Mouse (Mus musculus): ENCODE measurements around the gene P4hb. TPM values are rescaled to one million over a fixed set of nuclear protein-coding genes. Genes with fewer than 3 reads are reported as not detected.

The P4hb gene
- polyA plus RNA-seq, 1 experiment from 2014 or later, result 259 TPM

GRCm38 (mm10) chr11:120576365-120576981 is 3.4 kb upstream of the P4hb start:
- H3K27ac ChIP-seq, result no peak overlapping the region
- no peak overlapping the region for H3K4me2 ChIP-seq
- no peaks in the 10 kb centered on the region for H3K27me3 ChIP-seq (replicated peaks)
- 83% methylated on average over 3 of the region's 3 CpGs for WGBS
- peaks cover 19% of the 10 kb centered on the region for H3K36me3 ChIP-seq (replicated peaks)
- no peak overlapping the region for H3K9ac ChIP-seq
- no peaks in the 10 kb centered on the region for H3K9me3 ChIP-seq
- no peak for ATAC-seq (replicated peaks)
- H3K4me1 ChIP-seq, result peaks cover 35% of the 10 kb centered on the region
- H3K4me3 ChIP-seq, result no peak overlapping the region

- H3K9ac ChIP-seq, result no peak overlapping the region
- no peak for ATAC-seq (replicated peaks)
Observed at GRCm38 (mm10) chr11:120575940-120576339, 2.9 kb upstream of the P4hb start.

GRCm38 (mm10) chr11:120575046-120575445 is 2.0 kb upstream of the P4hb start:
- Histone ChIP-seq H3K9me3 (no peaks in the 10 kb centered on the region), H3K4me1 (peaks cover 36% of the 10 kb centered on the region), H3K36me3 (replicated peaks) (peaks cover 29% of the 10 kb centered on the region), H3K9ac (no peak overlapping the region), H3K4me3 (no peak overlapping the region), H3K27ac (no peak overlapping the region), H3K27me3 (replicated peaks) (no peaks in the 10 kb centered on the region), H3K4me2 (no peak overlapping the region)
- 84% methylated on average over 2 of the region's 2 CpGs for WGBS
- ATAC-seq (replicated peaks), result no peak

More at GRCm38 (mm10) chr11:120575940-120576339, 2.9 kb upstream of the P4hb start:
- Histone ChIP-seq H3K4me1 (peaks cover 41% of the 10 kb centered on the region), H3K36me3 (replicated peaks) (peaks cover 22% of the 10 kb centered on the region), H3K27me3 (replicated peaks) (no peaks in the 10 kb centered on the region), H3K27ac (no peak overlapping the region), H3K4me3 (no peak overlapping the region), H3K9me3 (no peaks in the 10 kb centered on the region), H3K4me2 (no peak overlapping the region)

DNA sequence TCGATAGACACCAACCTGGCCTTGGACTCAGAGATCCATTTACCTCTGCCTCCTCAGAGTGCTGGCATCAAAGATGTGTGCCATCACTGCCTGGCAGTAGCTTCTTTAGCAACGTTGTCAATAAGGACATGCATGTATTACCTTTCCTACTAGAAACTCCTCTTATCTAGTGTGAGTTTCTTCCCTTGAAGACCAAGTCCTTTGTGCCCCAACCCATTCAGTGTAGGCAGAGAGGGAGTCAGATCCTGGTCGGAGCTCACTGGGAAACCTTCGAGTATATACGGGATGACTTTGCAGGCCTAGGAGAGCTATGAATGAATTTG is 1.2 kb upstream of the P4hb start:
- Histone ChIP-seq H3K9me3 (no peaks in the 10 kb centered on the region), H3K4me3 (peak overlapping the region; percentile 80), H3K4me2 (peak overlapping the region; percentile 90), H3K27me3 (replicated peaks) (no peaks in the 10 kb centered on the region), H3K27ac (no peak overlapping the region), H3K4me1 (peaks cover 28% of the 10 kb centered on the region), H3K36me3 (replicated peaks) (peaks cover 30% of the 10 kb centered on the region), H3K9ac (peak overlapping the region; percentile 89; the same call in 1 of the 2 replicates)
- no peak for ATAC-seq (replicated peaks)
- 50% methylated on average over 5 of the region's 5 CpGs for WGBS

- Histone ChIP-seq H3K9ac (peak overlapping the region; percentile 89), H3K27me3 (replicated peaks) (no peaks in the 10 kb centered on the region), H3K27ac (peak overlapping the region; percentile 93), H3K4me3 (peak overlapping the region; percentile 80), H3K36me3 (replicated peaks) (peaks cover 25% of the 10 kb centered on the region), H3K9me3 (no peaks in the 10 kb centered on the region), H3K4me1 (peaks cover 23% of the 10 kb centered on the region), H3K4me2 (peak overlapping the region; percentile 90)
- WGBS, result under 1% methylated on average over 23 of the region's 23 CpGs
- ATAC-seq (replicated peaks), result no peak
Observed at GRCm38 (mm10) chr11:120573585-120574277, 678 bp upstream of the P4hb start.

DNA sequence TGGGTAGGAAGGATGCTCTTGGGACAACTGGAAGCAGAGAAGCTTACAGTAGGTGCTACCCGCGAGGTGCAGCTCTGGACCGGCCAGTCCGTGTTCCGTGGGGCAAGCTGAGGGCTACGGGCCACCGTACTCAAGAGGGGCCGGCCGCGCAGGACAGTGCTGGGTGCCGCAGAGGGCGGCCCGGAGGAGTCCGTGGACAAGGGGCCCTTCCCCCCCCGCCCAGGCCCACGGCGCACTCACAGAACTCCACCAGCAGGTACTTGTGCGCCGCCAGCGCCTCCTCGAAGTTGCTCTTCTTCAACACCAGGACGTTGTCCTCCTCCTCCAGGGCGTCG is 669 bp downstream of the P4hb start:
- Histone ChIP-seq H3K4me1 (peaks cover 23% of the 10 kb centered on the region), H3K9ac (peak overlapping the region; percentile 69), H3K4me2 (peak overlapping the region; percentile 76), H3K9me3 (no peaks in the 10 kb centered on the region), H3K27ac (peak overlapping the region; percentile 93), H3K36me3 (replicated peaks) (peaks cover 23% of the 10 kb centered on the region), H3K27me3 (replicated peaks) (no peaks in the 10 kb centered on the region), H3K4me3 (peak overlapping the region; percentile 80)
- WGBS, result under 1% methylated on average over 24 of the region's 24 CpGs
- peak; percentile 34; the same call in 1 of the 2 replicates for ATAC-seq (replicated peaks)

DNA sequence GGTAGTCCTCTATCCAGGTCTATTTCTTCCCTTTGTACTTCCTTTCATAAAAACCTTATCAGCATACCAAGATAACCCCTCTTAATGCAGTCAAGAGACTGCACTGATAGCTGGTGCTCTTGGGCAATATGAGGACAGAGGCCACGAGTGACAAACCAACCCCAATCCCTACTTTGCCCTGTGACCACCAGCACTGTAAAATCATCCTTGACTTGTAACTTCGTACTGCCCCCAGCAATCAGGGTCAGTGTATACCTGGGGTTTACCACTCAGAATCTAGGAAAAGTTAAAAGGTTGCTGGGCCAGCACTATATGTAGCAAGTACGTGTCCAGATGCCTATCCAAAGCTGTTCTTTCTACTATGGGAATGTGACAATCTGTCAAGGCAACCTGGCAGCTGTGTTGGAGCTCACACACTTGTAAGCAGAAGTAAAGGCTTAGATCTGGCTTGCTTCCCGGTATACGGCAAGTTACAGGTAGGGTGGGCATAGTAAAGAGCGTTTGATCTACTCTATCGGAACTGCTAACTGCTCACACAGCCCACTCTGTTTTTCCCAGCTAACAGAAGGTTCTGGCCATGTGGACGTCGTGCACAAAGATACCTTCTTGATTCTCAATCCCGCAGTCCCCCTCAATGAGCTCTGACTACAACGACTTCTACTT is 1.2 kb downstream of the P4hb start:
- WGBS, result 15% methylated on average over 11 of the region's 11 CpGs
- Histone ChIP-seq H3K4me1 (peaks cover 23% of the 10 kb centered on the region), H3K27me3 (replicated peaks) (no peaks in the 10 kb centered on the region)

GRCm38 (mm10) chr11:120571122-120571521 is 1.9 kb downstream of the P4hb start:
- Histone ChIP-seq H3K9ac (no peak overlapping the region; the same call in 1 of the 2 replicates), H3K4me3 (peak overlapping the region; percentile 80; the same call in 1 of the 2 replicates), H3K9me3 (no peaks in the 10 kb centered on the region), H3K4me1 (peaks cover 23% of the 10 kb centered on the region), H3K27ac (no peak overlapping the region), H3K4me2 (peak overlapping the region; percentile 76), H3K27me3 (replicated peaks) (no peaks in the 10 kb centered on the region), H3K36me3 (replicated peaks) (peaks cover 33% of the 10 kb centered on the region)
- WGBS, result 86% methylated on average over 3 of the region's 3 CpGs
- ATAC-seq (replicated peaks), result no peak

More for the DNA sequence above, 1.2 kb downstream of the P4hb start:
- no peak for ATAC-seq (replicated peaks)
- peak overlapping the region; percentile 76 for H3K4me2 ChIP-seq
- H3K9ac ChIP-seq, result peak overlapping the region; percentile 69
- H3K9me3 ChIP-seq, result no peaks in the 10 kb centered on the region
- H3K4me3 ChIP-seq, result peak overlapping the region; percentile 80
- H3K36me3 ChIP-seq (replicated peaks), result peaks cover 28% of the 10 kb centered on the region
- H3K27ac ChIP-seq, result peak overlapping the region; percentile 93

DNA sequence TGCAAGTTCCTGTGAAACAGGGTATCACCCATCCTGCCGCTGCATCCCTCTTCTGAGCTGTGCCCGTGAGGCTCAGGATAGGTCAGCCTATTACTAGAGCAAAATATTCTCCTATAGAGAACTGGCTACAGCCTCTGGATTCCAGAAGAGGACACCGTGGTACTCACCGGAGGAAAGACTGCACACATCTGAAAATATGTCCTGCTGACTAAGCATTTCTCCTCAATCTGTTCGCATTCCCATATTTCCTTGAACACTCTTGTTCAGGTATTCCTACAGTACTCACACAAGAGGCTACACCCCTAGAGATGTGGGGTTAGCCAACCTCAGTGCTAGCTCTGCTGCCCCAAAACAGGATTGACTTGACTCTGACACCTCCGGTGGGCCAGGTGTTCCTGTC is 4.7 kb downstream of the P4hb start:
- Histone ChIP-seq H3K9ac (0 out of 2 replicates have a peak overlapping the region, but pooled peaks have one; percentile 0), H3K9me3 (no peaks in the 10 kb centered on the region), H3K36me3 (replicated peaks) (peaks cover 51% of the 10 kb centered on the region), H3K27ac (no peak overlapping the region), H3K4me2 (no peak overlapping the region), H3K27me3 (replicated peaks) (no peaks in the 10 kb centered on the region), H3K4me1 (peaks cover 14% of the 10 kb centered on the region), H3K4me3 (no peak overlapping the region)
- 93% methylated on average over 6 of the region's 6 CpGs for WGBS
- ATAC-seq (replicated peaks), result no peak

DNA sequence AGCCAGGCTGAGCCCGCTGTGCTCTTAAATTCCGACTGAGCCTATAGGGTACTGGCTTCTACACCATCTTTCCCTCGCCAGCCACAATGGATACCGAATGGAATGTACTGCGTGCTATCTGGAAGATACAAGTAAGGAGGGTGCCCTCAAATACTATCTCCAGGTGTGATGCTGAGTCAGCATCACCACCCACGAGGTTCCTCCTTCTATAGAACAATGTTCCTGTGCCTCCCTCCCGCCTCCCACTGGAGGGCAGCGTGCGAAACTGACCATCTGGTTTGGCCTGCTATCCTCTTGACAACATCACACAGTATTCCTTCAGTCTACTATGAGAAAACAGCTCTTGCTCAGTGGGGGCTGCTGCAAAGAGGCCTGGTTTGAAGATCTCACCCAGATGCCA is 7.9 kb downstream of the P4hb start:
- Histone ChIP-seq H3K4me3 (no peak overlapping the region), H3K27me3 (replicated peaks) (no peaks in the 10 kb centered on the region), H3K9me3 (no peaks in the 10 kb centered on the region), H3K36me3 (replicated peaks) (peaks cover 73% of the 10 kb centered on the region), H3K4me2 (no peak overlapping the region), H3K4me1 (no peaks in the 10 kb centered on the region), H3K9ac (no peak overlapping the region), H3K27ac (no peak overlapping the region)
- 89% methylated on average over 9 of the region's 9 CpGs for WGBS
- no peak for ATAC-seq (replicated peaks)

GRCm38 (mm10) chr11:120562949-120563348 is 10.1 kb downstream of the P4hb start:
- no peaks in the 10 kb centered on the region for H3K9me3 ChIP-seq
- peaks cover 75% of the 10 kb centered on the region for H3K36me3 ChIP-seq (replicated peaks)
- H3K9ac ChIP-seq, result no peak overlapping the region
- ATAC-seq (replicated peaks), result no peak
- 96% methylated on average over 13 of the region's 13 CpGs for WGBS
- no peak overlapping the region for H3K4me3 ChIP-seq
- no peaks in the 10 kb centered on the region for H3K4me1 ChIP-seq
- H3K4me2 ChIP-seq, result no peak overlapping the region
- no peaks in the 10 kb centered on the region for H3K27me3 ChIP-seq (replicated peaks)
- H3K27ac ChIP-seq, result no peak overlapping the region

GRCm38 (mm10) chr11:120560952-120561728 is 11.9 kb downstream of the P4hb start:
- H3K27ac ChIP-seq, result no peak overlapping the region
- WGBS, result 95% methylated on average over 13 of the region's 13 CpGs
- no peak overlapping the region for H3K4me3 ChIP-seq
- H3K9me3 ChIP-seq, result no peaks in the 10 kb centered on the region
- H3K9ac ChIP-seq, result no peak overlapping the region
- no peaks in the 10 kb centered on the region for H3K27me3 ChIP-seq (replicated peaks)
- H3K4me1 ChIP-seq, result no peaks in the 10 kb centered on the region
- no peak for ATAC-seq (replicated peaks)
- H3K36me3 ChIP-seq (replicated peaks), result peaks cover 62% of the 10 kb centered on the region
- no peak overlapping the region for H3K4me2 ChIP-seq

All from midbrain, embryonic 15.5 days (tissue).